9 mouse cellular contexts compared by ENCODE assay signal in the genomic region with DNA sequence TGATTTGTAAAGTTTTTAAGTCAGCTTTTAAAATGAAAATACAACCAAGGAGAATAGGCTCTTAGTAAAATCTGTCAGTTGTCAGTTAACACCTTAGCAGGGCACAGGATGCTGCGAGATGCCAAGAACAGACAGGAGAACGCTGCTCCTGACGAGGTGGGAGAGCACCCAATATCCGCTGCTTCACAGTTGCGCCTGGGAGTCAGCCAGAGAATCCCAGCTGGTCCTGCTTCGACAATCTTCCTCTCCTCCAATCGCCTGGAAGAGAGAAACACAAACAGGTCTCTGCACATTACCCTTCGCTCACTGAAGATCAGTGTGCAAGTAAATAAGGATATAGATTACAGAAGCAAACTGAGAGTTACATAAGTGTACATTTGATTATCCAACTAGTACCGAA.
A peak's percentile ranks its signal among the peaks of the same experiment; 100 is the strongest.
DNase-seq lines count a peak whose midpoint lies in the region; ATAC-seq and TF ChIP-seq lines count a peak whose summit lies in the region.
"Had no signal": no experiment of that assay in that cellular context is flagged by ENCODE, and none has a peak within 500 bp of the region (broad histone marks: within the 10 kb centered on the region; RNA-seq: fewer than 3 reads in every experiment).

No protein-coding gene starts in this region.

- no peak overlapping the region for H3K27ac ChIP-seq in gastrocnemius, adult 2 months
- no peak overlapping the region for H3K27ac ChIP-seq in forebrain, embryonic 16.5 days (ENCODE audit: low read length)
- no peak overlapping the region for H3K27ac ChIP-seq in kidney, embryonic 15.5 days
- H3K27ac ChIP-seq: limb, embryonic 12.5 days had no signal

- H3K9ac ChIP-seq in forebrain, embryonic 16.5 days (replicated peaks; ENCODE audit: low read depth, low read length): no peak overlapping the region
- H3K9ac ChIP-seq in kidney, embryonic 15.5 days: no peak overlapping the region
- H3K9ac ChIP-seq: limb, embryonic 12.5 days had no signal

- H3K36me3 ChIP-seq in forebrain, embryonic 16.5 days (ENCODE audit: control insufficient read depth, insufficient read depth): no peaks in the 10 kb centered on the region
- H3K36me3 ChIP-seq in kidney, embryonic 15.5 days: no peaks in the 10 kb centered on the region
- H3K36me3 ChIP-seq: limb, embryonic 12.5 days had no signal

- ATAC-seq in forebrain, embryonic 16.5 days: peak; percentile 88
- no peak for ATAC-seq in kidney, embryonic 15.5 days (replicated peaks; ENCODE audit: low FRiP score)

- intact Hi-C loops in gastrocnemius, adult 2 months (cut with DNase I): no loop called here
- intact Hi-C loops in gastrocnemius, postnatal 36 days (cut with DNase I): no loop called here

- no peak overlapping the region for H3K4me3 ChIP-seq in gastrocnemius, adult 2 months
- H3K4me3 ChIP-seq in forebrain, embryonic 16.5 days (replicated peaks; ENCODE audit: low read length): no peak overlapping the region
- H3K4me3 ChIP-seq in kidney, embryonic 15.5 days (replicated peaks): no peak overlapping the region
- H3K4me3 ChIP-seq: limb, embryonic 12.5 days had no signal

- peak; percentile 20 for DNase-seq in gastrocnemius, adult 2 months
- DNase-seq in gastrocnemius, postnatal 36 days: no peak
- DNase-seq in left cerebral cortex, adult 8-10 months (ENCODE audit: low spot score in 2 of 2): peak; percentile 2 to 25
- DNase-seq in right cerebral cortex, postnatal 25 days: peak; percentile 36
- no peak for DNase-seq in Muller cell, postnatal 12 days (ENCODE audit: inconsistent ontology term)
- DNase-seq in adrenal gland, postnatal 14 days: no peak

- H3K27me3 ChIP-seq in forebrain, embryonic 16.5 days (replicated peaks; ENCODE audit: control insufficient read depth, insufficient read depth, low read length): no peaks in the 10 kb centered on the region
- H3K27me3 ChIP-seq in kidney, embryonic 15.5 days: no peaks in the 10 kb centered on the region
- H3K27me3 ChIP-seq: limb, embryonic 12.5 days had no signal

- H3K9me3 ChIP-seq in forebrain, embryonic 16.5 days (ENCODE audit: control insufficient read depth, low read length): no peaks in the 10 kb centered on the region
- no peaks in the 10 kb centered on the region for H3K9me3 ChIP-seq in kidney, embryonic 15.5 days (replicated peaks)
- H3K9me3 ChIP-seq: limb, embryonic 12.5 days had no signal

- 50% methylated on average over 9 of the region's 9 CpGs for WGBS in forebrain, embryonic 16.5 days
- 65% methylated on average over 9 of the region's 9 CpGs for WGBS in kidney, embryonic 15.5 days

- TF ChIP-seq CTCF in gastrocnemius, adult 2 months (IDR thresholded peaks at IDR 0.05): no peak

- H3K4me1 ChIP-seq in forebrain, embryonic 16.5 days (replicated peaks; ENCODE audit: control insufficient read depth, insufficient read depth, low read length): peaks cover 4% of the 10 kb centered on the region; the same call in 1 of the 2 replicates
- H3K4me1 ChIP-seq in kidney, embryonic 15.5 days: no peaks in the 10 kb centered on the region
- H3K4me1 ChIP-seq: limb, embryonic 12.5 days had no signal

- no peak overlapping the region; the same call in 1 of the 2 replicates for H3K4me2 ChIP-seq in forebrain, embryonic 16.5 days (ENCODE audit: low read length)
- no peak overlapping the region for H3K4me2 ChIP-seq in kidney, embryonic 15.5 days
- H3K4me2 ChIP-seq: limb, embryonic 12.5 days had no signal

Comparison
In these comparisons a context has a peak if more than half of its experiments do, and no peak if none do; other contexts are left out.
1. DNase-seq: peak in gastrocnemius, adult 2 months (single experiment), left cerebral cortex, adult 8-10 months (2 of 2) and right cerebral cortex, postnatal 25 days (single experiment); none in gastrocnemius, postnatal 36 days (0 of 2), Muller cell, postnatal 12 days (single experiment) and adrenal gland, postnatal 14 days (single experiment).